Mouse (Mus musculus) hindbrain, postnatal 0 days (tissue): Measurements from ENCODE around the gene Tgfbr3. TPM values are rescaled to one million over a fixed set of nuclear protein-coding genes. Genes with fewer than 3 reads are reported as not detected.

Source experiments
- ATAC-seq: fragments of 200-750 bp; cut with Nextera tagmentation; 2 replicates; pipeline ENCODE4 v1.8.0; 2017; ENCODE audit warnings: mild to moderate bottlenecking, moderate TSS enrichment, moderate library complexity
- DNase-seq: peaks from one replicate; pipeline ENCODE4 v3.0.0-alpha.2; 2015; ENCODE audit warnings: low spot score
- H3K27ac ChIP-seq: fragments of 300-500 bp; sonication (generic); 2 replicates; pipeline ENCODE4 v1.5.1; 2014; ENCODE audit warnings: mild to moderate bottlenecking
- H3K27me3 ChIP-seq: fragments of 300-500 bp; sonication (generic); 2 replicates; pipeline ENCODE4 v1.6.1; 2014; ENCODE audit warnings: low read length, mixed read lengths; ENCODE audit not compliant: insufficient read depth
- H3K36me3 ChIP-seq: fragments of 300-500 bp; sonication (generic); 2 replicates; pipeline ENCODE4 v1.6.1; 2014; ENCODE audit warnings: low read length, mixed read lengths; ENCODE audit not compliant: insufficient read depth
- H3K4me1 ChIP-seq: fragments of 300-500 bp; sonication (generic); 2 replicates; pipeline ENCODE4 v1.6.1; 2014; ENCODE audit warnings: antibody characterized with exemption, low read length, mixed read lengths; ENCODE audit not compliant: insufficient read depth
- H3K4me2 ChIP-seq: fragments of 300-500 bp; sonication (generic); 2 replicates; pipeline ENCODE4 v1.6.1; 2014; ENCODE audit warnings: low read depth, mild to moderate bottlenecking, low read length, moderate library complexity, mixed read lengths
- H3K4me3 ChIP-seq: fragments of 300-500 bp; sonication (generic); 2 replicates; pipeline ENCODE4 v1.5.1; 2014; ENCODE audit warnings: low read length
- H3K9ac ChIP-seq: fragments of 300-500 bp; sonication (generic); replicated peaks from 2 replicates; pipeline ENCODE4 v1.6.1; 2014; ENCODE audit warnings: mild to moderate bottlenecking, low read length, moderate library complexity, mixed read lengths
- H3K9me3 ChIP-seq: fragments of 300-500 bp; sonication (generic); 2 replicates; pipeline ENCODE4 v1.6.1; 2016; ENCODE audit warnings: low read length, mixed read lengths
- CTCF ChIP-seq: IDR thresholded peaks from 2 replicates; pipeline ENCODE4 v1.5.1; 2016; ENCODE audit warnings: antibody characterized with exemption, control low read depth, low read depth
- WGBS: fragments of 180-500 bp; shearing (Covaris S2); extraction: QIAGEN DNeasy Blood & Tissue Kit; methylation state at CpG from one replicate; pipeline ENCODE4 v1.1.7; 2014; 5-methylcytosine and 5-hydroxymethylcytosine counted together
- polyA plus RNA-seq: library from polyadenylated mRNA; unstranded; fragments of >200 nt; fragmentation: Nextera tagmentation; extraction: Ambion mirVana; gene quantifications from 2 replicates; pipeline ENCODE4 v1.2.1, GENCODE M21; 2015
- total RNA-seq: library from RNA; depleted of rRNA; stranded (reverse); fragments of >200 nt; gene quantifications from 2 replicates; pipeline ENCODE4 v1.2.3, GENCODE M21; 2014

Tgfbr3 gene
- total and polyA plus RNA-seq, 2 experiments from 2014 or later = 4.8 to 21.7 TPM

- TF ChIP-seq CTCF = no peak
- no peaks in the 10 kb centered on the region for H3K9me3 ChIP-seq
- no peak overlapping the region for H3K27ac ChIP-seq
- no peaks in the 10 kb centered on the region for H3K27me3 ChIP-seq
- ATAC-seq = no peak
- H3K9ac ChIP-seq = no peak overlapping the region
- WGBS = 74% methylated on average over 2 of the region's 2 CpGs
- H3K4me2 ChIP-seq = no peak overlapping the region
- no peaks in the 10 kb centered on the region for H3K36me3 ChIP-seq
- H3K4me3 ChIP-seq = no peak overlapping the region
- no peak for DNase-seq
- H3K4me1 ChIP-seq = 0 out of 2 replicates have a peak, but pooled peaks cover 4% of the 10 kb centered on the region
These were observed 183.3 kb downstream of the Tgfbr3 start for GRCm38 (mm10) chr5:107106139-107106538.

- H3K4me3 ChIP-seq = no peak overlapping the region
- H3K9me3 ChIP-seq = no peaks in the 10 kb centered on the region
- no peak overlapping the region for H3K27ac ChIP-seq
- DNase-seq (no peak), ATAC-seq (no peak)
- H3K4me1 ChIP-seq = no peaks in the 10 kb centered on the region
- H3K4me2 ChIP-seq = no peak overlapping the region
- 87% methylated on average over 2 of the region's 2 CpGs for WGBS
- no peak for TF ChIP-seq CTCF
- no peaks in the 10 kb centered on the region for H3K27me3 ChIP-seq
- H3K9ac ChIP-seq = no peak overlapping the region
- no peaks in the 10 kb centered on the region for H3K36me3 ChIP-seq
These were observed 185.8 kb downstream of the Tgfbr3 start for GRCm38 (mm10) chr5:107103591-107103990.

- no peaks in the 10 kb centered on the region for H3K27me3 ChIP-seq
- ATAC-seq = 0 out of 2 replicates have a peak, but pooled peaks have one; percentile 21
- 45% methylated on average over 4 of the region's 4 CpGs for WGBS
- H3K4me2 ChIP-seq = no peak overlapping the region
- no peak overlapping the region for H3K4me3 ChIP-seq
- H3K27ac ChIP-seq = no peak overlapping the region
- no peaks in the 10 kb centered on the region for H3K4me1 ChIP-seq
- no peak overlapping the region for H3K9ac ChIP-seq
- no peak for DNase-seq
- no peaks in the 10 kb centered on the region for H3K36me3 ChIP-seq
- H3K9me3 ChIP-seq = no peaks in the 10 kb centered on the region
- no peak for TF ChIP-seq CTCF
These were observed 186.5 kb downstream of the Tgfbr3 start for GRCm38 (mm10) chr5:107102916-107103315.

GRCm38 (mm10) chr5:107101684-107102083, 187.7 kb downstream of the Tgfbr3 start:
- no peaks in the 10 kb centered on the region for H3K36me3 ChIP-seq
- no peak overlapping the region for H3K9ac ChIP-seq
- no peaks in the 10 kb centered on the region for H3K9me3 ChIP-seq
- no peak overlapping the region for H3K4me2 ChIP-seq
- no peak for DNase-seq
- H3K4me1 ChIP-seq = no peaks in the 10 kb centered on the region
- no peak overlapping the region for H3K4me3 ChIP-seq
- 75% methylated on average over 4 of the region's 4 CpGs for WGBS
- no peak for TF ChIP-seq CTCF
- no peaks in the 10 kb centered on the region for H3K27me3 ChIP-seq
- no peak for ATAC-seq
- no peak overlapping the region for H3K27ac ChIP-seq

GRCm38 (mm10) chr5:107101135-107101534, 188.3 kb downstream of the Tgfbr3 start:
- Histone ChIP-seq H3K4me2 (no peak overlapping the region), H3K4me3 (no peak overlapping the region), H3K27ac (no peak overlapping the region), H3K9me3 (no peaks in the 10 kb centered on the region), H3K4me1 (no peaks in the 10 kb centered on the region), H3K36me3 (no peaks in the 10 kb centered on the region), H3K9ac (no peak overlapping the region), H3K27me3 (no peaks in the 10 kb centered on the region)
- ATAC-seq (no peak), DNase-seq (no peak)
- WGBS = 67% methylated on average over 7 of the region's 7 CpGs
- no peak for TF ChIP-seq CTCF

- no peak overlapping the region for H3K27ac ChIP-seq
- H3K9ac ChIP-seq = no peak overlapping the region
- no peak for TF ChIP-seq CTCF
- H3K4me3 ChIP-seq = no peak overlapping the region
- H3K4me1 ChIP-seq = no peaks in the 10 kb centered on the region
- no peaks in the 10 kb centered on the region for H3K9me3 ChIP-seq
- peak; percentile 32 for DNase-seq
- whole genome bisulfite sequencing = 81% methylated on average over 3 of the region's 3 CpGs
- no peak overlapping the region for H3K4me2 ChIP-seq
- ATAC-seq = peak; percentile 31; the same call in 1 of the 2 replicates
- H3K36me3 ChIP-seq = no peaks in the 10 kb centered on the region
- H3K27me3 ChIP-seq = no peaks in the 10 kb centered on the region
These were observed 189.8 kb downstream of the Tgfbr3 start for GRCm38 (mm10) chr5:107099634-107100033.

- no peaks in the 10 kb centered on the region for H3K9me3 ChIP-seq
- TF ChIP-seq CTCF = no peak
- no peak overlapping the region for H3K9ac ChIP-seq
- no peaks in the 10 kb centered on the region for H3K27me3 ChIP-seq
- 41% methylated on average over 5 of the region's 6 CpGs for WGBS
- DNase-seq (peak; percentile 54), ATAC-seq (no peak)
- no peak overlapping the region for H3K4me2 ChIP-seq
- no peak overlapping the region for H3K4me3 ChIP-seq
- H3K4me1 ChIP-seq = no peaks in the 10 kb centered on the region
- no peak overlapping the region for H3K27ac ChIP-seq
- H3K36me3 ChIP-seq = no peaks in the 10 kb centered on the region
These were observed 190.4 kb downstream of the Tgfbr3 start for GRCm38 (mm10) chr5:107099076-107099475.
